Mouse (Mus musculus): ENCODE measurements around the gene Tmem91.
A peak's percentile ranks its signal among the peaks of the same experiment; 100 is the strongest.
"Not testable (repeated sequence)": the region's sequence is repeated elsewhere in the genome, so short reads cannot be mapped to it uniquely, and the experiment has no call there.

Tmem91 gene

DNA sequence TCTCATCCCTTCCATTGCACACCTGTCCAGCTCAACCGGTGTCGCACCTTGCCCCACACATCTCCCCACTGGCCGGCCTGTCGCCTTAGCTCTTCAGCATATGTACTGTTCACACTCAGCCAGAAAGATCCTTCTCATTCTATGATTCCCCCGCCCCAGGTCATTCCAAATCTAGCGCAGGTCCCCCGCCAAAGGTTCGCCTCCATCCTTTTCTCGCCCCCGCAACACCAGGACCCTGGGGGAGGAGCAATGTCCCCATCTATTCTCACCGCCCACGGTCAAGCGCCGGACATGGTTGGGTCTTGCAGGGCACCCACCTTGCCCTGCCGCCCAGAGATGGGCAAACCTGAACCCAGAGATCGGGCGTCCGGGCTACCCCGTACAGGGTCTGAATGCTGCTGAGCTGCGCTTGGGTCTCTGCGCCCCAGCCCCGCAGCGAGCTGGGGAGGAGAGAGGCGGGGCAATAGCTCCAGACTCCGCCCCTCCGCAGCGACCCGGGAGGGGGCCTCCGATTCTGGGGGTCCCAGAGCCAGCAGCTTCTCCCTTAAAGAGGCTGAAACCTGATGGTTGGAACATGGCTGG is at the start of gene Tmem91:
Gene Tmem91 (minus strand): TSS at position 448 of the 582 bp plus-strand sequence.
- DNase-seq (ENCODE audit: low spot score): no peak

DNA sequence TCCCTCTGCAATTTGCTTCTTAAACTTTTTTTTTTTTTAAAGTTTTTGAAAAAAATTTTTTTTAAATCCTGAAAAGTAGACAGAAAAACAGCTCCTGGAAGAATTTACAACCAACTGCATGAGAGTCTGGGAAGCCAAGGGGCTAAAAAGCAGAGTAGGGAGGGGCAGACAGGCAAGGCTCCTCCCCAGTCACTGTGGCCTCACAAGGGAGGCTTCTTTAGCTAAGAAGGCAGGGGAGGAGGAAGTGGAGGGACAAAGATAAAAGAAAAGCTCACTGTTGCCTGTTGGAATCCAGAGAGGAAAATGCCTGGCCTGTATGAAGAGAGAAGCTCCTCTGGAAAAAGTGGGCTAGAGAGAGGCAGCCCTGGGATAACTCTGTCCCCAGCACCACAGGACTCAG is 46.8 kb upstream of the Tmem91 start:
- DNase-seq (ENCODE audit: low spot score): not testable (repeated sequence)

DNA sequence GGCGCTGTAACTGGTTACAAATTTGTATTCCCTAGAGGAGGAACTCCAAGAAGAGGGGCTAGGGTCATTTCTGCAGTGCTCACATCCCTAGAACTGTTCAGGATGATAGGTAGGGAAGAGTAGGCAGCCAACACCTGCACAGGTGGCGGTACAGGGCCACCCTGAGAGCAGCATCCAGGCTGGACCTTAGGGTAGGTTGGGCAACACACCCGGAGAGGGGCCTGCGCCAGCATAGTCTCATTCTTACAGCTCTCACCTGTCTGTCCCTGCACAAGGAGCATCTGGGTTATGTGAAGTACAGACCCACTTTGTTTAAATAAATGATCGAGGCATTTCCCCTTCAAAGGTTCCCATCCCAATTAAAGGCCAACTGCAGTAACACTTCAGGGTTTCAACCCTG is 45.8 kb upstream of the Tmem91 start:
- no peak for DNase-seq (ENCODE audit: low spot score)

DNA sequence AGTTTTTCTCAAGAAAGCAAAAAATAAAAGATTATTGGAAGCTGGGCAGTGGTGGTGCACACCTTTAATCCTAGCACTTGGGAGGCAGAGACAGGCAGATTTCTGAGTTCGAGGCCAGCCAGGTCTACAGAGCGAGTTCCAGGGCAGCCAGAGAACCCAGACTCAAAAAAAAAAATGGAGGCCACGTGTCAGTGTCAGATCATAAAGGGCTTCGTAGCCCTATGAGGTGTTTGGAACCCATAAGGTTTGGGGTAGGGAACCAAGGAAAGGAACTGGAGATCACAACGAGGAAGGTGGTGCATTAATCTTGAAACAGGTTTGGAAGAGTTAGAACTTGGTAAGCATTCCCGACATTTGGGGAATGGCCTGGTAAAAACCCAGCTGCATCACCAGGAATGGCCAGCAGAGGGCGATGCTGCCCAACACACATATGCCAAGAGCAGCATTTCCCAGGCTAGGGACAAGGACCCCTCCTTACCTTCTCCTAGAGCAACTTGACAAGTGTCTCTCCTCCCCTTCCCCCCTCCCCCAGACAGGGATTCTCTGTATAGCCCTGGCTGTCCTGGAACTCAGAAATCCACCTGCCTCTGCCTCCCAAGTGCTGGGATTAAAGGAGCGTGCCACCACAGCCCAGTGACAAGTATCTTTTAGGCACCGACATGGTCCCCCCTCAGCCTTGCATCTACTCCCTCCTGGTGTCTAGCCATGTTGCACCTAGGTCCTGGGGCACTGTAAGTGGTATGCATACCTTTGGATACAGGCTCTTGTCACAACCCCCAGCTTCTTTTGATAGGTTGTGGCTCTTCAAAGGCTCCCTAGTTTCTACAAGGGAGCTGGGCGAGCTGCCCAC is 45.0 kb upstream of the Tmem91 start:
- DNase-seq (ENCODE audit: low spot score): peak; percentile 38

DNA sequence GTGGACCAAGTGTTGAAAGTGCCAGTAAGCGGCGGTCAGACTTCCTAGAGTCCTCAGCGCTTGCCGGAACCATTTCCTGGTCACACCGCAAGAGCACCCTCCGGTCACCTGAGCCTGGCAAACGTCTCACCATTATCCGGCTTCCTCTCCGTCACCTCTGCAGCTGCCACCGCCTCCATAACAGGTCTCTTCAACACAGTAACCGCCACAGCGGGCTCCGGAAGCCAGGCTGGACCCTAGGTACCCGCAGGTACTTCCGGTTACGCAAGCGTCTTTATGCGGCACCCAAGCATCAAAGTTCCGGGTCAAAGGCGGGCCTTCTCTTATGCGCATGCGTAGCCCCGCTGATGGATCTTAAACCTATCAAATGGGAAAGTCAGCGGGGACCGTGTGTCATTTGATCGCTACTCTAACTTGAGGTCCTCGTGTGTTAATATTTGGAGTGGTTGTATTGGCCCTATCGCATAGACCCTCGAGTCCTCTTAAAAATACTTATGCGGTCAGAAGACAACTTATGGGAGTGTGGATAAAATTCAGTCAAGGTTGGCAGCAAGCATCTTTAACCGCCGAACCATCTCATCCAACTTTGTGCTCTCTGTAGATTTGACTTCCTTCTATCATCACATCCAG is 43.9 kb upstream of the Tmem91 start, which contains the start of gene Ccdc97:
Gene Ccdc97 (minus strand): TSS at position 301 of the 630 bp plus-strand sequence.
- DNase-seq (ENCODE audit: low spot score): peak; percentile 93

DNA sequence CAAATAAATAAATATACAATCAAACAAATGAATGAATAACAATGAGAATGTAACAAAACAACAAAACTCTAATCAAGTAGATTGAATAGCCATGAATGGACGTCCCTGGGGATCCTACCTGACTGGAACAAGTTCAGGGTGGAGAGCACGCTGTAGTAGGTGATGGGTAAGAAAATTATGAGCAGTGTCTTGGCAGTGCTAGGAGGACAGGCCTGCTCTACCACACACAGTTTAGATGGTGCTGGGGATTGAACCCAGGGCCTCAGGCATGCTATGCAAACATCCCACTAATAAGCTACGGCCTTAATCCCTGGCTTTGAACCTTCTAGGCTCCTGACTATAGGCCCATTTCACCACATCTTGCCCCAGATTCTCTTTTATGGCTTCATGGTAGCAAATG is 42.5 kb upstream of the Tmem91 start:
- no peak for DNase-seq (ENCODE audit: low spot score)

DNA sequence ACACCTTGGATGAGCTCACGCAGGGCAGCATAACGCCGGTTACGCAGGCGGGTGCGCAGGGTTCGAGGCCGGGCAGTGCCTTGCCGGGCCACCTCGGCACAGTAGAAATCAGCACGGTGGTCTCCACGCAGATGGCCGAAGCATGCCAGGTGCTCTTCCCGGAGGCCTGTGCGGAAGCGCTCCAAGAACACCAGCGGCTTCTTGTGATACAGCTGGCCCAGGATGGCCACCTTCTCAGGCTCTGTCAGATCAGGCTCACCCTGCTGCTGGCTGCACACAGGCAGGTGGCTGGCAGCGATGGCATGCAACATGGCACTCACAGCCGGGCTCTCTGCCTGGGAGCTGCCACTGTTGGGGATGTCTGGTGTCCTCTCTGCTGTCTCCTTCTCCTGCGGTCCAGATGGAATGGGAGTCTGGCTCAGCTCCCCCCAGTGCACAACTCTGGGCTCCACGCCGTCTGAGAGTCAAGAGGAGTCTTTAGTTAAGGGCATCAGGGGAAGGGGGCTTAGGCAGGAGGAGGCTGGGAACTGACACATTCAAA is 40.8 kb upstream of the Tmem91 start:
- no peak for DNase-seq (ENCODE audit: low spot score)

DNA sequence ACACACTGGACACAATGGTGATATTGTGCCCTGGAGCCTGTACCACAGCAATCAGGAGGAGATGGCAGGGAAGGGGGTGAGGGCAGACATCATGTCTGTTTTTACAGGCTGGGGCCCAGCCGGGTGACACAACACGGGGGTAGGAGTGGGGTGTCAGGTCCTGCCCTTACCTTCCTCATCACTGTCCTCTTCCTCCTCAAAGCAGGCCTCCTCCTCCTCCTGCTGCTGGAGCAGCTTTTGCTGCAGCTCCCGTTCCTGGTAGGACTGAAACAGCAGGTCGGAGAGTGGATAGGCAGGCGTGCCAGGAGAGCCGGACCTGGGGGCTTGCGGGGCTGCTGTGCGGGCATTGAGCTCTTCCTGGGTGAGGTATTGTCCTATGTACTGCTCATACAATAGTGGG is 39.6 kb upstream of the Tmem91 start:
- no peak for DNase-seq (ENCODE audit: low spot score)

DNA sequence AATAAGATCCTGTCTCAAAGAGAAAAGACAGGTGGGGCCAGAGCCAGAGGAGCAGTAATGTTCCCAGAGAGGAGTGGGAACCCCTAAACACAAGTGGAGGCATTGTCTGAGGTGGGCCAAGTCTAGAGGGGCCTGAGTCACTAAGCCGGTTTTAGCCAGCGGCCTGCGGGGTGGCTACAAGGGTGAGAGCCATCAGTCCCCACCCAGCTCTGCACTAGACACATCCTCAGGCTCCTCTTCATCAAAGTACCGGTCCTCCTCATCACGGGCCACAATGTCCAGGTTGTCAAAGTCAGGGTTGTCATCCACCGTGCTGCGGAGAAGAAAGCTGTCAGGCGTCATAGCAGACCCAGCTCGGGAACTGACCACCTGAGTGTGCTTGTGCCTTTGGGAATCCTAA is 37.8 kb upstream of the Tmem91 start:
- no peak for DNase-seq (ENCODE audit: low spot score)

DNA sequence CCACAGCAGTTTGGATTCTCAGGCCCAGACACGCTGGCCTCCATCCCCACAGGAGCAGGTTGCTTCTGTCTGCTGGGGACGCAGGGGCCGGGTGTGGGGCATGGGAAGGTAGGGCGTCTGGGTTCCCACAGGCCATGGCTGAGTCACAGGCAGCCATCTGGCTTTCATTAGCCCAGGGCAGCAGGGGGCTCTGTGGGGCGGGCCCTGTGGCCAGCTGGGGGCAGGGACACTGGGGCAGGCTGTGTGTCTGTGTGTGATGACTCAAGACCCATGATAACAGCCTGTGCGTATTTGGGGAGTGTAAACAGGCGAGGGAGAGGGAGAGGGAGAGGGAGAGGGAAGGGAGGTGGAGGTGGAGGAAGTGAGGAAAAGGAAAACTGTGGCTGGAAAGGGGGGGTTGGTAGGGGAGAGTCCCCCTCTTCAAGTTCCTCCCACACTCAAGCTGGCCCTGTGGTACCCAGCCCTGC is 36.8 kb upstream of the Tmem91 start:
- DNase-seq (ENCODE audit: low spot score): no peak

DNA sequence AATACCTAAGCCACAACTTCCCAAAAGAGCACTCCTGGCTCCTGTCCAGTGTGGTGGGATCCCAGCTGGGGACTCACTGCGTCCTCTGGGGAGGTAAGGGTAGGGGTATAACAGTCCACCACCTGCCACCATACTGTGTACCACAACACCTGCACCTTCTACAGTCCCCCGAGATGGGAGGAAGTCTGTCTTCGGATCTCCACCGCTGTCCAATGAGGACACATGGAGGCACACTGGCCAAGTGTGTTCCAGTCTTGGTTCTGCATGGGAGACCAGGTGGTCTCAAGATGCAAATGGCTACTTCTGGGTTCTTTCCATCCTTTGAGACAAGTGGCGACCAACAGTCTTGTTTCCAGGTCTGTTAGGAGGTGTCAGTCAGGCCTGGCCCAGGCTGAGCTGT is 36.2 kb upstream of the Tmem91 start:
- DNase-seq (ENCODE audit: low spot score): no peak

DNA sequence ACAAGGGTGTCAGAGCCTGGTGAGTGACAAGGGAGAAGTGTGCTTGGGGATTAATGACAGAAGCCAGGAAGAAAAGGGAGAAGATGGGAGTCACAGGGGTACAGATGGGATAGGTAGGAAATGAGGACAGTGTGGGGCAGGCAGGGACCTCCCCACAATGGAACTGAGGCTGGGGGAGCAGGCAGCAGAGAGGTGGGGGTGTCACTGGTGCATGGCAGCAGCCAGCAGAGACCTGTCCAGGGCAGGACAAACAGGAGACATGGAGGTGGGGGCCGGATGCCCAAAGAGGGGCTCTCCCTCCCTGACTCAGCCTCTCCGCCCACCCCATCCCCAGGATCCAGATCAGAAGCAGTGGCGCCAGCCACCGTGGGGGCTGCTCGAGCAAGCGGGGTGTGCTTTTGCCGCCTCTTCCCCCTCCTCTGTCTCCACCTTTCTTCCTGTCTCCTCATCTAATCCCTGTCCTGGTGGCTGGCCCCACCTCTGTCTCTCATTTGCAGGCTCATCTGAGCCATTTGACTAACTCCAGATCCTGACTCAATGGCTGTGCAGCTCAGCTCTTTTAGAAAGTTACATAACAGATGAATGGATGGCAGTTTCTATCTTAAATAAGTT is 35.7 kb upstream of the Tmem91 start:
- DNase-seq (ENCODE audit: low spot score): no peak

DNA sequence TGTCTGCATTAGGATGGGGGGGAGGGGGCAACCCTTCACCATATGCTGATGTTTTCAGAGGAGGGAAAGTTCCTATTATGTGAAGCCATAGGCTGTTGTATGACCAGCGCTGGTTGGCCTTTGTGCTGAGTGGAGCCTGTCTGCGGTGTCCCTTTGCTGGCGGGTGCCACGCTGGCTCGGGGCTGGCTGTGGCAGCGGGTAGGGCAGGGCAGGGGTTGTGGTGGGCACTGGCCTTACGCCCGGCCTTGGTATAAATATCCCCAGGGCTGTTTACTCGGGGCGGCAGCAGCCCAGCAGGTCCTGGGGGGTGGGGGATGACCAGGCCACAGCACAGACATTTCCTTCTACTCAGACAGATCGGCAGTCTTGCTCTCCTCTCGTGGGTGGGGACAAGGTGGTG is 35.0 kb upstream of the Tmem91 start:
- DNase-seq (ENCODE audit: low spot score): no peak

DNA sequence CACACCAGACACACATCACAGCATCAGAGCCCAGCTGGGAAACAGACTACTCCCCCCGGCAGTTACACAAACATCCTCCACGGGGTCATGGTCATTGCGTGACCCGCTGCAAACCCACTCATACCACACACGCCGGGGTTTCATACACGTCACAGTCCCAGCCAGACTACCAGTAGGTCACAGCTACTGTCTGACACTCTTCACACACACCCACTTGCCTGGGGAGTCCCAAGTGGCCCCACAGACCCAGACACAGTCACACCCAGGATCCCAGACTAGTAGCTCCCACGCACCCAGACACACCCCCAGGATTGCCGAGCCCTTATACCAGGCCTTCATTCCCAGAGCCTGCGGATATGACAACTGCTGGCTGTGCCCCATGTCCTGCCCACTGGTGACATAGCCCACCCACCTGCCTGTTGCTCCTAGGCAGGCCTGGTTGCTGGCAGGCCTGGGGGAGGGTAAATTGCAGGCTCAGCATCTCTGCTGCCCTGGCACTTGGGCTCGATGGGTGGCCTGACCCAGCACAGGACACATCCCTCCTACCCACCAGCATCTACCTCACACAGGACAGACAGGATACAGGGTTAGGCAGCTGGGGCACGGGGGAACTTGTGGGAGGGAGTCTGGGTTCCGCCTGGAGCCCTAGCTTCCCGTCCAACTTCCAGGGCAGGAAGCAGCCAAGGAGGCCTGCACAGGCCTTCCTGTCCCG is 32.8 kb upstream of the Tmem91 start:
- DNase-seq (ENCODE audit: low spot score): peak; percentile 15

DNA sequence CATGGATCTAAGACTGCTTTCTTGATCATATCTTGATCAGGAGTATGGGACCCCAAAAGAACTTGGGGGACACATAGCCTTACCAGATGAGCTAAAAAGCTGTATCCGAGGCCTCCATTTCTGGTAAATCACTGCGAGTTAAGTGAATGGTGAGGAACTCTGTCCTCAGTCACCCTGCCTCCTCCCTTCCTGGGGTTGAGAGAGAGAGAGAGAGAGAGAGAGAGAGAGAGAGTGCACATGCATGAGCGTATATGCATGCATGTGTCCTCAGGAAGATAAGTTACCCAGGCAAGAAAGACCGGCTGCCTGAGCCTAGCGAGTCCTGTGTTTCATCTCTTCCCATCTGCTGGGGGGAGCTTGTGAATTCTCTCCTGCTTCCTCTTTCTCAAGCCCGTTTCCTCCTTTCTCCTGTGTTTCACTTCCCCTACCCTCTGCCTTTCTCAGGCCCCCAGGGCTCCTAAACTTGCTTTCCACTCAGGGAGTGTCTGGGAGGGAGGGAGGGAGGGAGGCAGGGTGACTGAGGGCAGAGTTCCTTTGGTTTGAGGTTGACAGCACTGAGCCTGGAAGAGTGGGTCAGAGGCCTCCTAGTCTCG is 31.7 kb upstream of the Tmem91 start:
- DNase-seq (ENCODE audit: low spot score): no peak

DNA sequence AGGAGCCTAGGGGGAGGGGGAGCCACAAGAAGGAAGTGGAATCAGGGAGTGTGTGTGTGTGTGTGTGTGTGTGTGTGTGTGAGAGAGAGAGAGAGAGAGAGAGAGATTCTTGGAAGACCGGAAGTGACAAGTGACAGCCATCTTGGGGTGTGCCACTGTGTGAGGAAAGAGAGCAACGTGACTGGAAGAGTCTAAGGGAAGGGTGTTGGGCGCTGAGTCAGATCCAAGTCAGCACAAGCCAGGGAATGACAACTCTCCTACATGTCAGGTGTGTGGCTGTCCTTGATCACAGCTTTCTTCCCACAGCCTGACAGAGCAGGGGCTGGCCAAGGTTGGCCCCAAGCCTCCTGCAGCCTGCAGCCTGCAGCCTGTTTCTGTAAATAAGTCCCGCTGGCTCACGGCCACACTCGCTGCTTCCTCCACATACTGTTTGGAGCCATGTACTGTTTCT is 30.9 kb upstream of the Tmem91 start:
- DNase-seq (ENCODE audit: low spot score): no peak

DNA sequence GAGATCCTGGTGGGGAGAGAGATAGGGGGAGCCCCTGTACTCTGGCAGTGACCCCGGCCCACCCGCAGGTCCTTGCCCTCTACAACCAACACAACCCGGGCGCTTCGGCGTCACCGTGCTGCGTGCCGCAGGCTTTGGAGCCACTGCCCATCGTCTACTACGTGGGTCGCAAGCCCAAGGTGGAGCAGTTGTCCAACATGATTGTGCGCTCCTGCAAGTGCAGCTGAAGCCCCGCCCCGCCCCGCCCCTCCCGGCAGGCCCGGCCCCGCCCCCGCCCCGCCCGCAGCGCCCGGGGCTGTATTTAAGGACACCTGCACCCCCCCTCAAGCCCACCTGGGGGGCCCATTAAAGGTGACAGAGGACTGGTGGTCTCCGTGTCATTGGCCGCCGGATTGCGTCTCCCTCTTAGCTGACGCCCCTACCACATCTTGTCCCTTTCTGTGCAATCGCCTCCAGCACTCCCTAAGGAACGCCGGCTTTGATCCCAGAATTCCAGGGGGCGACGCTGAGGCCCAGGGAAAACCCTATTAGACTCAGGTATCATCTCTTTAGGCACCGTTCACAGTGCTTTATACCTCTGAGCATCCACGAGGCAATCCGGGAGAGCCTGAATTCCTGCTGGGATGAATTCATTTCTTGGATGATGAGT is 29.9 kb upstream of the Tmem91 start:
- DNase-seq (ENCODE audit: low spot score): no peak

DNA sequence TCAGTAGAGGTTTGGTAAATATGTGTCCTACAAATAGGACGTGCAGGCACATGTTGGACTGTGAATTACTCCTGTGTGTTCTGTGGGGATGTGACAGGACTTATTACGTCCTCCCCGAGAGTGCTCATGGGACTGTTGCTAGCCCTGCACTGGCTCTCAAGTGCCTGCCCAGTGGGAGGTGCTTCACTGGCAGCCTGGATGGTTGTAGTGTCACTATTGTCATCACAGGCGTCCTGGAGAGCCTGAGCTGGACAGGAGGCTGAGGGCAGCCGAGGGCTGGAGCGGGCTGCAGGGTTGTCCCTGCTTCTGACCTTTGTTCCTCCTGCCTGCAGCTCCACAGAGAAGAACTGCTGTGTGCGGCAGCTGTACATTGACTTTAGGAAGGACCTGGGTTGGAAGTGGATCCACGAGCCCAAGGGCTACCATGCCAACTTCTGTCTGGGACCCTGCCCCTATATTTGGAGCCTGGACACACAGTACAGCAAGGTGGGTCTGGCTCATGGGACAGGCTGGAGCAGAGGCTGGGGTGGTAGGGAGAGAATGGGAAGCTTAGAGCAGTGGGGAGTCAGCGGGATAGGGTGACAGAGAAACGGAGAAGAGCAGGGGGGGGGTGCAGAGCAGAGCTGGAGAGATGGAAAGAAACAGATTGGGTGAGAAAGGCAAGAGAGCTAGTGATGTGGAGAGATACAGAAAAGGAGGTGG is 29.0 kb upstream of the Tmem91 start:
- no peak for DNase-seq (ENCODE audit: low spot score)

DNA sequence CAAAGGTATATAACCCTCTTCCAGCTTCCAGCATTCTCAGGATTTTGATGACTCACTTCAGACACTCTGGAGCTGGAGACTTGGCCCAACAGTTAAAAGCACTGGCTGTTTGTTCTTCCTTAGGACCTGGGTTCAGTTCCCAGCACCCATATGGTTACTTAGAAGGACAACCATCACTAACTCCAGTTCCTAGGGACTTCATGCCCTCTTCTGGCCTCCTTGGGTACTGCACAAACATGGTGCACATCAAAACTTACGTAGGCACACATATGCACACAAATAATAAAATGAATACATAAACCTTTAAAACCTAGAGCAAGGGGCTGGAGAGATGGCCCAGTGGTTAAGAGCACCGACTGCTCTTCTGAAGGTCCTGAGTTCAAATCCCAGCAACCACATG is 27.4 kb upstream of the Tmem91 start:
- DNase-seq (ENCODE audit: low spot score): peak; percentile 38

DNA sequence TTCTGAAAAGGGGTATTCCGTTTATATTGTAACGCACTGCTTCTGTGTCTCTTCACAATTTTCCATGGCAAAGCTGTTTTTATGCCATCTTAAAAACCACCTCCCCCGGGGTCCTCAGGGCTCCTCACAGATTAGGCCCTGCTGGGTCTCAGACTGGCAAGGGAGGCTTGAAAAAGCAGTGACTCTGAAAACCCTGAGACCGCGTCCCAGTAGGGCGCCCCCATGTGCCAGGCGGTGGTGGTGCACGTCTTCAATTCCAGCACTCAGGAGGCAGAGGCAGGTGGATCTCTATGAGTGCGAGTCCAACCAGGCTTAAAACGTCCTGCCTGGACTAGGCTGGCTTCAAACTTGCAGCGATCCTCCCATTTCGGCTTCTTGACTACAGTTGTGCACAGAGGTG is 25.8 kb upstream of the Tmem91 start:
- peak; percentile 48 for DNase-seq (ENCODE audit: low spot score)
